Mouse (Mus musculus) spleen, adult 2 months (tissue): Measurements from ENCODE around the gene 1700088E04Rik.

Experiments
- CTCF ChIP-seq: fragments of 200-500 bp; IDR thresholded peaks from 2 replicates; pipeline ENCODE4 v1.5.1; 2011; ENCODE audit warnings: mild to moderate bottlenecking, inconsistent platforms; ENCODE audit not compliant: insufficient read depth, insufficient read length, insufficient replicate concordance; ENCODE audit errors: extremely low read depth
- POLR2A ChIP-seq: fragments of 200-500 bp; IDR thresholded peaks from 2 replicates; pipeline ENCODE4 v1.6.1; 2011; ENCODE audit warnings: low read depth, low read length, inconsistent platforms

DNA sequence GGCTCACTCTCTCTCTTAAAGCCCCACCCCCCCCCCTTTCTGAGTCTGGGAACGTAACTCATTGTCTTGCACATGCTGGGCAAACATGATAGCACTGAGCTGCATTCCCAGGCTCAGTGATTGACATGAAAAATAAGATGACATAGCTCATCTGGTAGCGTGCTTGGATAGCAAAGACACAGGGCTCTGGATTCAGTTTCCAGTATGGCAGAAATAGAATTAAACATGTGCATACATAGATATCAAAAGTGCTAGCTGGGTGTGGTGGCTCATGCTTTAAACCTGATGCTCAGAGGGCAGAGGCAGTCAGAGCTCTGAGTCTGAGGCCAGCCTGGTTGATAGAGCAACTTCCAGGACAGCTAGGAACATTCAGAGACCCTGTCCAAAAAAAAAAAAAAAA, 35.2 kb downstream of the 1700088E04Rik start:
- no peak for TF ChIP-seq CTCF
- TF ChIP-seq POLR2A: no peak
